Mouse (Mus musculus): ENCODE measurements around the gene Zcrb1.
"Not testable (repeated sequence)": the region's sequence is repeated elsewhere in the genome, so short reads cannot be mapped to it uniquely, and the experiment has no call there.

Gene Zcrb1

DNA sequence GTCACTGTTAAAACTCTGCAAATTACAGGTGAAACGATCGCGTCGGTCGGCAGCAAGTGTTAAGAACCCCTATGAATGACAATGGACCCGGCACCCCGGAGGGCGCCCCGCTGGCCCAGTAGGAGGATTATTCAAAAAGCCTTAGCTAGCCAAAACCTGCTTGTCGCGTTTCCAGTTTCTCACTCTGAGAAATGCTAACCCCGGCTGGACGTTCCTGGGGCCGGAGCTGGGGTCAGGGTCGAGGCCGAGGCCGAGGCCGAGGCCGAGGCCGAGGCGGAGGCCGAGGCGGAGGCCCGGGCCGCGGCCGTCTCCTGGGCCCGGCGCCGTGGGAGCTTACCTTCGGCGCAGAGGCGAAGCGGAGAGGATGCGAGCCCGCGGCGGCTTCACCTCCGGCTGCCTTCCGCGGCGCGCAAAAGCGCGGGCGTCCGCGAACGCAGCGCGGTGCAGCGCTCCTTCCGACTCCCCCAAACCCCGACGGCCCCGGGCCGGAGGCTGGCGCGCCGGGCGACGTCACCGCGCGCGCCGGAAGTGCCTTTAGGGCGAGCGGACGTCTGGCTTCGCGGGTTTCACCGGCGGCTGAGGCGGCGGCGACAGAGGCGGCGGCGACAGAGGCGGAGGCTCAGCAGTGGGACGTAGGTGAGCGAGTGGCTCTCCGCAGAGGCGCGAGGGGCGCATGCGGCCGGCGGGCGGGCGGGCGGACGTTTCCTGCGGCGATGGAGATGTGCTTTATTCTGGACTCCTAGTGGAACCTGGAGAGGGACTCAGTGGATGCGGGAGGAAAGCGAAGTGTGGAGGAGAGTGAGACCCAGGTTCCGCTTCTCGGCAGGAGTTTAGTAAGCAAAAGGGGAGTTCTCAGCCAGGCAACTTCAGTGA is at the start of gene Zcrb1, which contains the start of gene Pphln1:
Zcrb1 (minus strand) TSS at position 509 of the 873 bp plus-strand sequence.
Pphln1 (plus strand) TSS at position 525 of the 873 bp plus-strand sequence.
- peak; percentile 93 for DNase-seq (ENCODE audit: low read depth, low spot score)

- DNase-seq (ENCODE audit: low read depth, low spot score) = no peak
Observed at GRCm38 (mm10) chr15:93443676-93444075, 45.5 kb upstream of the Zcrb1 start.

DNA sequence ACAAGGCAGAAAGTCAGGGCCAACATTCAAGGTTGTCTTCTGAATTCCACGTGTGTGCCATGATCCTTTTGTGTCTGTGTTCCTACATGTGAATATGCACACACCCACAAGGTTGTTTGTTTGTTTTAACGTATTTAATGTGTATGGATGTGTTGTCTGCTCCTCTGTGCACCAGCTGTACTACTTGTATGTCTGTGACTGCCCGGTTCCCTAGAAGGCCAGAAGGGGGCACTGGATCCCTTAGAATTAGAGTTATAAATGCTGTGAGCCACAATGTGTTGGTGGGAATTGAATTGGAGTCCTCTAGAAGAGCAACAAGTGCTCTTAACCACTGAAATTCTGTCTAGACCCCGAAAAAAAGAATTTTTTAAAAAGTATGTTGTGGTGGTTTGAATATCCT is 44.1 kb upstream of the Zcrb1 start:
- DNase-seq (ENCODE audit: low read depth, low spot score) = peak; percentile 31

DNA sequence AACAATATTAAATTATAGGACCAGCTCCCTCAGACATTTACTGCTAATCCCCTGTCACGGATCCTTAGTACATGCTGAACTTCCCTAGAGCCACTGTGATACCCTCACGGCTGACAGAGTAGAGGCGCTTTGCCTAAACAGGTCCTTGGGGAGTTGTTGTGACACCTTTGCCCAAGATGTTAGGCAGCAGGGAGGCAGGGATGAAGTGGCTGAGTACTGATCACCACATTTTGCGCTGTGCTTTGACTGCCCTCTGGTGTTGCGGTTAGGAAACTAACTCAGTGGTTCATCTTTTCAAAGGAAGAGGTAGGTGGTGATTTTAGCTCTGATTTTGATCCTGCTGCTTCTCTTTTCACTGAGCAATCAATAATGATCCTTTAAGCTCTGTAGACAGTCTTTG is 40.5 kb upstream of the Zcrb1 start:
- peak; percentile 77 for DNase-seq (ENCODE audit: low read depth, low spot score)

DNA sequence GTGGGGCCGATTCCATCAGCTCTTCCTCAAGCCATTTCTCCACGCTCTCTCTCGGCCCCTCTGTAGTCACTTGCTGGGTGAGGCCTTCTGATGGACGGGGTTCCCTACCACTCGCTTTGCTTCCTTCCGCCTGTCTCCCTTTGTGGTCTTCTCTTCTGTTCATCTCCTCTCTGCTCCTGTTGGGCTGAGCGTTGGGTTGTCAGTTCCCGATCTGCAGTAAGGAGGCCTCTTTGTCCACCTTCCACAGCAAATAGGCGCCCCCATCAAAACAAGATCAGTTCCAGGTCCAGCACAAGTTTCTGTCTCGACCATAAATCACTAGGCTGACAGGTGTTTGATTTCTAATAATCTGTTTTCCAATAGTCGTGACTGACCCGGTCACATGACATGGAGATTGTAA is 37.9 kb upstream of the Zcrb1 start:
- DNase-seq (ENCODE audit: low read depth, low spot score) = no peak

DNA sequence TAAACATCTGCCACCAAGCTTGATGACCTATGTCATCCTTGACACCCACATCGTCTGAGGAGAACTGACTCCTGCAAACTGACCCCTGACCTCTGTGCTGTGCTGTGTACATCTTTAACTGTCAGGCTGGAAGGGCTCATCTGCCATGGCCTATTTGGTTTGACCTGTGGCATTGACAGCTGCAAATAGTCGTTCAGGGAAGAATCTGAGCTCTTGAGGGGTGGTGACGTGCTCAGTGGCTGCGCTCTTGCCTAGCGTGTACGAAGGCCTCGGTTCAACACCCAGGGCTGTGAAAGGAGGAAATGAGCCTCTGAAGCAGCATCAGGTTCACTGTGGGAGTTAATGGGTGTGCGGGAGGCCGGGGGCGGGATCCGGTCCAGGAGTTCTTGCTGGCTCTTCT is 35.7 kb upstream of the Zcrb1 start:
- no peak for DNase-seq (ENCODE audit: low read depth, low spot score)

DNA sequence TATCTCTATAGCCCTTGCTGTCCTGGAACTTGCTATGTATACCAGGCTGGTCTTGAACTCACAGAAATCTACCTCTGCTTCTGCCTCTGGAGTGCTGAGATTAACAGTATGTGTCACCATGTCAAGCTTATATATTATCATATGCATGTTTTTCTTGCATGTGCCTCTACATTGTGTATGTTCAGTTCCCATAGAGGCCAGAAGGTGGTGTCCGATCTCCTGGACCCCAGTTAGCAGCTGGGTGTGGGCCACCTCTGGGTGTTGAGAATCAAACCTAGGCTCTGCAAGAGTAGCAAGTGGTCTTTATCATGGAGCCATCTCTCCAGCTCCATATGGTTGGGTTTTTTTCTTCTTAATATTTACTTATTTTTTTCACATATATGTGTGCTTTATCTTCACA is 24.4 kb upstream of the Zcrb1 start:
- DNase-seq (ENCODE audit: low read depth, low spot score) = peak; percentile 16

DNA sequence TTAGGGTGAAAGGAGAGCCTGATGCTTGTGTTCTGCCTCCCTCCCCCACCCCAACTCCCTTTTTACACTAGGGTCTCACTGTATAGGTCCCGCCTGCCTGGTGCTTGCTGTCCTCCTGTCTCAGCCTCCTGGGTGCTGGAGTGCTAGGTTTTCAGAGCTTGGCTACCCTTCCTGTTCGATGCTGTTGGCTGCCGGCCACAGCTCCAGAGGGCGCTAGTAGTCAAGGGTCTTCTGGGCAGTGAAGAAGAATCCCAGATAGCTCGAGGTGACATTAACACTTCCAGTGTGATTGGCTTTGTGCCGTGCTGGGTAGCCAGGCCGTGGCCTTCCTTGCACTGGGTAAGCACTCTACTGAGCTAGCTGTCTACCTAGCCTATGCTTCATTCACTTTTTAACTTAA is 22.5 kb upstream of the Zcrb1 start:
- no peak for DNase-seq (ENCODE audit: low read depth, low spot score)

DNA sequence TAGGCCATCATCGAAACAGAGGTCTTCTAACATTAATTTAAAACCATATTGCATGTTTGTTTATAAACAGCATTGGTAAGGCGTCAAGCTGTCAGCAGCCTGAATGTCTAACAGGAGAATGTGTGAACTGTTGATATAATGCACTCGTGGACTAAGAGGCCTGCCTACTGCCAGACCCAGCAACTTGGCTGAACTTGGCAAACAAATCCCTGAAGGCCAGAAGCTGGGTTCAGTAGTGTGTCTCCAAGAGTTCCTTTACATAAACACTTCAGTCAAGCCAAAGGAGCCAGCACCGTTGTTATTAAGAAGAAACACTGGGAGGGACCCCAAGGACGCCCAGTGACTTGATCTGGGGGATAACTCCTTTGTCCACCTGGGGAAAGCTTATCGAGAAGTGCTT is 18.2 kb upstream of the Zcrb1 start:
- no peak for DNase-seq (ENCODE audit: low read depth, low spot score)

GRCm38 (mm10) chr15:93414456-93414855 is 16.3 kb upstream of the Zcrb1 start:
- DNase-seq (ENCODE audit: low read depth, low spot score) = no peak

- no peak for DNase-seq (ENCODE audit: low read depth, low spot score)
Observed at GRCm38 (mm10) chr15:93412445-93412844, 14.3 kb upstream of the Zcrb1 start.

DNA sequence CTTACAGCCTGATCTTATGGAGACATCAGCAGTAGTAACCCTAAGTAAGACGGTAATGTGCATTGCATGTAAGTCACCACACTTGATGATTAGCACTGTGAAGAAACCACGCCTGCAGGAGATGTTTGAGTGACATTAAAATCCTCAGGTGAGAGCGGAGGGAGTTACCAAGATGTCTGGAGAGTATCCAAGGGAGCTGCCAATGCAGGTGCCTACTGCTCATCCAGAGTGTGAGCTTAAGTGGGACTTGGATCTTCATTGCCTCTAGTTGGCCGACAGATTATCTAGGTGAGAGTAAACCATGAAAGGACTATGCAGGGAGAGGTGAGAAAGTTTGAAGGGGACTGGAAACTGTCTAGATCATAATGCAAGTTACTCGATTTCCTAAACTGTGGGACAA is 8.4 kb upstream of the Zcrb1 start:
- no peak for DNase-seq (ENCODE audit: low read depth, low spot score)

DNA sequence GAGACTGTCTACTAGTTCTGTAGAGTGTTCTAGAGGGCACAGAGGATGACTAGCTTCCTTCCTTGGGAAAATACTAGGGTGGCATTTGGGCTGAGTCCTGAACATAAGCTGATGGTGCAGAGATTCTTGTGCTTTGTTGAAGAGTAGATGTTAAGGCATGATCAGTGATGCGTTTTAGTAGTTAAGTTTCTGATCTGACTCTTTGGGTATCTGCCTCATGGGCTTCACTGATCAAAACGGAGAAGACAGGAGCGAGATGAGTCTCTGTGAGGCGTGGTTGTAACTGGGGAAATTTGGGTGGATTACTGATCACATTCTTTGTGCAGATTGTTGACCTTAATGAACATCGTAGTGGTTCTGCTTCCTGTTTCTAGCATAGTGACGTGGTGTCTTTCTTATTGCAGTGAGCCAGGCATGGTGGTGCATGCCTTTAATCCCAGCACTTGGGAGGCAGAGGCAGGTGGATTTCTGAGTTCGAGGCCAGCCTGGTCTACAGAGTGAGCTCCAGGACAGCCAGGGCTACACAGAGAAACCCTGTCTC is 7.4 kb upstream of the Zcrb1 start:
- DNase-seq (ENCODE audit: low read depth, low spot score) = peak; percentile 23

- DNase-seq (ENCODE audit: low read depth, low spot score) = no peak
Observed at GRCm38 (mm10) chr15:93404849-93405248, 6.7 kb upstream of the Zcrb1 start.

- DNase-seq (ENCODE audit: low read depth, low spot score) = no peak
Observed at GRCm38 (mm10) chr15:93402730-93403129, 4.6 kb upstream of the Zcrb1 start.

DNA sequence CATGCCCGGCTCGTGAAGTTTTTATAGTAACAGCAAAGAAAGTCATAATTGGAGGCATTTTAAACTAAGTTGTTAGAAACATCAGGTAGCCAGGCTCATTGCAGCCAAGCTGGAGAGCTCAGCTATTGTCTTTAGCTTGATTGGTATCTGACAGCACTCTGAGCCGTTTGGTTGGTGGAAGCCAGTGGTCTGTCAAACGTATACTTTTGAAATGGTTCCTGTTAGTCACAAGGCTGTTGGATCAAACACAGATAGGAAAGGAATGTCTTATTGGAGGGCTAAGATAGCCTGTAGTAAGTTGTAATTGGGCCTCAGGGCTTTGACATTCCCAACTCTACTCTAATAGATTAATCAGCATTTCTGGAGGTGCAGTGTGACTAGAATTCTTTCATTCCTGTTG is 3.3 kb upstream of the Zcrb1 start:
- DNase-seq (ENCODE audit: low read depth, low spot score) = no peak

GRCm38 (mm10) chr15:93398699-93399540 is 786 bp upstream of the Zcrb1 start:
- peak; percentile 11 for DNase-seq (ENCODE audit: low read depth, low spot score)

- no peak for DNase-seq (ENCODE audit: low read depth, low spot score)
Observed at GRCm38 (mm10) chr15:93397269-93397668, 865 bp downstream of the Zcrb1 start.

GRCm38 (mm10) chr15:93381337-93381736 is 16.8 kb downstream of the Zcrb1 start:
- no peak for DNase-seq (ENCODE audit: low read depth, low spot score)

GRCm38 (mm10) chr15:93379177-93379576 is 19.0 kb downstream of the Zcrb1 start:
- DNase-seq (ENCODE audit: low read depth, low spot score) = peak; percentile 73

DNA sequence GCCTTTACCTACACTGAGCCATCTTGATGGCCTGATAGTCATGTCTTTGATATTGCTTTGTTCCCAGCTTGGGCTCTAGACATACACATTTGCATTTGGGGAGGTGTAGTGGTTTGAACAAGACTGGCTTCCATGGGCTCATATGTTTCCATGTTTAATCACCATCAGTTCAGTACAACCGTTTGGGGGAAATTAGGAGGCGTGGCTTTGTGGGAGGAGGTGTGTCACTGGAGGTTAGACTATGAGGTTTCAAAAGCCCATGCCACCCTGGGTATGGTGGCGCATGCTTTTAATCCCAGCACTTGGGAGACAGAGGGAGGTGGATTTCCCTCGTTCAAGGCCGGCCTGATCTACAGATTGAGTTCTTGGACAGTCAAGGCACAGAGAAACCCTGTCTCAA is 22.4 kb downstream of the Zcrb1 start:
- DNase-seq (ENCODE audit: low read depth, low spot score) = no peak

- not testable (repeated sequence) for DNase-seq (ENCODE audit: low read depth, low spot score)
Observed at GRCm38 (mm10) chr15:93372525-93373119, 25.5 kb downstream of the Zcrb1 start.

Data from CD4-positive, CD25-positive, alpha-beta regulatory T cell, adult 2 months (primary cell).